Mouse (Mus musculus) ovary, postnatal 10 days (tissue): ENCODE results near the gene Hemk1.

ENCODE experiments used
- DNase-seq: peaks from one replicate; pipeline ENCODE4 v3.0.0; 2022; ENCODE audit warnings: low spot score

Gene Hemk1

GRCm38 (mm10) chr9:107343146-107343943 is 5.2 kb upstream of the Hemk1 start:
- DNase-seq, result no peak

GRCm38 (mm10) chr9:107342201-107342709 is 4.1 kb upstream of the Hemk1 start:
- no peak for DNase-seq

GRCm38 (mm10) chr9:107340911-107341645 is 2.9 kb upstream of the Hemk1 start:
- DNase-seq, result no peak

- peak; percentile 69 for DNase-seq
Measured at GRCm38 (mm10) chr9:107340267-107340859, 2.2 kb upstream of the Hemk1 start, which contains the start of gene 6430571L13Rik. Gene 6430571L13Rik, plus strand, starts transcription at chr9:107340602.

- DNase-seq, result no peak
Measured at GRCm38 (mm10) chr9:107336386-107336785, 1.8 kb downstream of the Hemk1 start.

- peak; percentile 53 for DNase-seq
Measured at GRCm38 (mm10) chr9:107335909-107336308, 2.2 kb downstream of the Hemk1 start.

- no peak for DNase-seq
Measured at GRCm38 (mm10) chr9:107335046-107335445, 3.1 kb downstream of the Hemk1 start.

- no peak for DNase-seq
Measured at GRCm38 (mm10) chr9:107334356-107334755, 3.8 kb downstream of the Hemk1 start.

GRCm38 (mm10) chr9:107333686-107334085 is 4.5 kb downstream of the Hemk1 start:
- no peak for DNase-seq

- no peak for DNase-seq
Measured at GRCm38 (mm10) chr9:107330791-107331190, 7.4 kb downstream of the Hemk1 start.

- DNase-seq, result no peak
Measured at GRCm38 (mm10) chr9:107327879-107328620, 10.1 kb downstream of the Hemk1 start.

GRCm38 (mm10) chr9:107325904-107326303 is 12.2 kb downstream of the Hemk1 start:
- DNase-seq, result no peak

GRCm38 (mm10) chr9:107324799-107325561 is 13.2 kb downstream of the Hemk1 start:
- DNase-seq, result no peak

GRCm38 (mm10) chr9:107323558-107323957 is 14.6 kb downstream of the Hemk1 start:
- no peak for DNase-seq

GRCm38 (mm10) chr9:107322461-107323050 is 15.6 kb downstream of the Hemk1 start:
- no peak for DNase-seq

GRCm38 (mm10) chr9:107315791-107316190 is 22.4 kb downstream of the Hemk1 start:
- no peak for DNase-seq

- DNase-seq, result no peak
Measured at GRCm38 (mm10) chr9:107313926-107314325, 24.2 kb downstream of the Hemk1 start.

GRCm38 (mm10) chr9:107312811-107313584 is 25.2 kb downstream of the Hemk1 start:
- DNase-seq, result no peak

GRCm38 (mm10) chr9:107309600-107309999 is 28.6 kb downstream of the Hemk1 start:
- DNase-seq, result no peak

- DNase-seq, result no peak
Measured at GRCm38 (mm10) chr9:107309171-107309570, 29.0 kb downstream of the Hemk1 start.
